Mouse (Mus musculus) hematopoietic stem cell, adult 5-6 weeks (primary cell): ENCODE measurements at regions not wholly inside any gene's neighbourhood (a gene's known extent, or its start where the extent isn't known, plus 50 kb on each side); places are given as distances from the start of the nearest gene placed in this dataset.
A peak's percentile ranks its signal among the peaks of the same experiment; 100 is the strongest.

Source experiments
- ATAC-seq, 2 experiments: fragments of 125-278 bp in 1 of 2; replicated peaks in 1 of 2; 2 replicates each; pipeline ENCODE4 v1.8.0; 2016 to 2017; ENCODE audit warnings: inconsistent platforms in 2 of 2, mild to moderate bottlenecking in 2 of 2, moderate number of reproducible peaks in 2 of 2, low read depth in 1 of 2, moderate TSS enrichment in 1 of 2; ENCODE audit not compliant: low FRiP score in 2 of 2, poor library complexity in 2 of 2, severe bottlenecking in 2 of 2, insufficient read depth in 1 of 2, low TSS enrichment in 1 of 2

- ATAC-seq: peak; percentile 25 to 51; a peak in 2 of 4 replicates
Measured at GRCm38 (mm10) chr3:38564844-38565243, 80.2 kb upstream of the Ankrd50 start.

GRCm38 (mm10) chr3:38564364-38564763 is 79.7 kb upstream of the Ankrd50 start:
- no peak for ATAC-seq

- peak; percentile 12 to 65; a peak in 2 of 4 replicates for ATAC-seq
Measured at GRCm38 (mm10) chr3:38561186-38561585, 76.5 kb upstream of the Ankrd50 start.

GRCm38 (mm10) chr3:38555939-38556338 is 71.3 kb upstream of the Ankrd50 start:
- ATAC-seq: no peak

GRCm38 (mm10) chr3:38553470-38554043 is 68.9 kb upstream of the Ankrd50 start:
- ATAC-seq: no peak

GRCm38 (mm10) chr3:38547032-38547431 is 62.4 kb upstream of the Ankrd50 start:
- no peak for ATAC-seq

GRCm38 (mm10) chr3:38545501-38545896 is 60.9 kb upstream of the Ankrd50 start:
- ATAC-seq: no peak

- no peak for ATAC-seq
Measured at GRCm38 (mm10) chr3:38544718-38545500, 60.3 kb upstream of the Ankrd50 start.

GRCm38 (mm10) chr3:38543816-38544215 is 59.2 kb upstream of the Ankrd50 start:
- ATAC-seq: no peak

GRCm38 (mm10) chr3:38541296-38541695 is 56.7 kb upstream of the Ankrd50 start:
- no peak for ATAC-seq

- ATAC-seq: no peak
Measured at GRCm38 (mm10) chr3:38538309-38538708, 53.7 kb upstream of the Ankrd50 start.

GRCm38 (mm10) chr3:38537770-38538169 is 53.1 kb upstream of the Ankrd50 start:
- peak; percentile 46 to 51 for ATAC-seq
